ENCODE assay signal across 11 mouse cellular contexts in the genomic region with DNA sequence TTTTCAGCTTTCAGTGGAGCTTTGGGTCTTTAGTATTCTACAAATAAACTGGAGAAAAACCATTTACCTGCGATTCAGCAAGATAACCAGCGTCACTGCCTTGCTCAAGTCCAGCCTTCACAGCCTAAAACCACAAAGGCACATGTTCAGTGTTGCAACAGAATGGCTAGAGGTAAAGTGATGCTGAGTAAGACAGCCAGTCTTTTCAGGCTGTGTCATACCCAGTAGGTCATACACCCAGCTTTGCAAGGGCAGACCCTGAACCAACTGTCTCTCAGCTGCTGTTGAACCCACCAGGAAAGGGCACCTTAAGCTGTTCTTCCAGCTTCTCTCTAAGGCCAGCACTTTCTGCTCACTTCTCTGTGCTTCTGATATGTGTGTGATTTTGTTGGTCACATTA. TPM values are rescaled to one million over a fixed set of nuclear protein-coding genes. Genes with fewer than 3 reads are reported as not detected.
"Had no signal": no experiment of that assay in that cellular context is flagged by ENCODE, and none has a peak within 500 bp of the region (broad histone marks: within the 10 kb centered on the region; RNA-seq: fewer than 3 reads in every experiment).

No protein-coding gene starts in this region.

- ATAC-seq: midbrain, embryonic 16.5 days had no signal

- DNase-seq: lung, adult 18-20 months; lung, embryonic 14.5 days; lung, postnatal 14 days; lung, postnatal 4 days; midbrain, embryonic 14.5 days; right cerebral cortex, postnatal 14 days; thymus, adult 18-20 months; thymus, postnatal 14 days; thymus, postnatal 36 days had no signal

RNA-seq across cellular contexts. Expression of gene 3110082J24Rik, which starts 26.3 kb away (rescaled TPM):
- total RNA-seq: megakaryocyte-erythroid progenitor cell, adult 5-6 weeks had no signal
